Mouse (Mus musculus) CH12.LX (cell line): ENCODE measurements around the gene Ffar2.

Source experiments
- CHD1 ChIP-seq: IDR thresholded peaks from 2 replicates; pipeline ENCODE4 v1.6.1; 2012; ENCODE audit warnings: low read depth, low read length, improper control_type of control experiment, inconsistent platforms
- CTCF ChIP-seq, 2 experiments: IDR thresholded peaks in 1 of 2; conservative IDR thresholded peaks in 1 of 2; 2 replicates each; pipeline ENCODE4 v1.5.1; 2011 to 2012; ENCODE audit warnings: low read depth in 2 of 2, low read length in 2 of 2, improper control_type of control experiment in 1 of 2, inconsistent platforms in 1 of 2, mild to moderate bottlenecking in 1 of 2, moderate library complexity in 1 of 2
- EP300 ChIP-seq: IDR thresholded peaks from 2 replicates; pipeline ENCODE4 v1.6.1; 2011; ENCODE audit warnings: low read length, improper control_type of control experiment
- MAFK ChIP-seq: IDR thresholded peaks from 2 replicates; pipeline ENCODE4 v1.6.1; 2011; ENCODE audit warnings: low read length, improper control_type of control experiment; ENCODE audit not compliant: insufficient replicate concordance
- MAZ ChIP-seq: IDR thresholded peaks from 2 replicates; pipeline ENCODE4 v1.6.1; 2012; ENCODE audit warnings: low read depth, mild to moderate bottlenecking, inconsistent platforms, low read length, improper control_type of control experiment, moderate library complexity
- MEF2A ChIP-seq: IDR thresholded peaks from 2 replicates; pipeline ENCODE4 v1.6.1; 2014; ENCODE audit warnings: low read depth, mild to moderate bottlenecking, inconsistent platforms, low read length, improper control_type of control experiment, borderline replicate concordance
- MYC ChIP-seq: IDR thresholded peaks from 2 replicates; pipeline ENCODE4 v1.6.1; 2011; ENCODE audit warnings: low read depth, mild to moderate bottlenecking, improper control_type of control experiment, low read length
- POLR2A ChIP-seq: IDR thresholded peaks from 2 replicates; pipeline ENCODE4 v1.6.1; 2011; ENCODE audit warnings: low read depth, mild to moderate bottlenecking, improper control_type of control experiment, low read length
- USF1 ChIP-seq: IDR thresholded peaks from 2 replicates; pipeline ENCODE4 v1.6.1; 2014; ENCODE audit warnings: low read depth, mild to moderate bottlenecking, inconsistent platforms, low read length, improper control_type of control experiment
- ZC3H11A ChIP-seq: IDR thresholded peaks from 2 replicates; pipeline ENCODE4 v1.6.1; 2012; ENCODE audit warnings: low read depth, mild to moderate bottlenecking, inconsistent platforms, low read length, improper control_type of control experiment

DNA sequence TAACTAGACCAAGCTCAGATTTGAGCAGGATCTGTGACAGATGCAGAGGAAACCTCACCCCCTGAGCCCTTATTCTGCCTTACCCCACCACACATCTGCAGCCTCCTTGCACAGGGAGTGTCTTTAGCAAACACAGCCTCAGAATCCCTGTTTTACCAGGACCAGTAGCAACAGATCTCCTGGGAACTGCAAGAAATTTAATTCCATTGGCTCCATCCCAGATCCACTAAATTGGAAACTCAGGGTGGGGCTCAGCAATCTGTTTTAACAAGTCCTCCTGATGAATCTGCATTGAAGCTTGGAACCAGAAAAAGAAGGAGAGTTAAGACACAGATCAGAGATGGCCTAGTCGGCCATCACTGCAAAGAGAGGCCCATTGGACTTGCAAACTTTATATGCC, 26.8 kb downstream of the Ffar2 start:
- TF ChIP-seq POLR2A (no peak), CTCF (conservative IDR thresholded peaks at IDR 0.05 in 1 of 2, IDR thresholded peaks at IDR 0.05 in 1 of 2; ENCODE audit: low read depth in 2 of 2, low read length in 2 of 2) (no peak), MYC (no peak), CHD1 (no peak), ZC3H11A (no peak), MEF2A (no peak), USF1 (no peak), MAFK (no peak), MAZ (no peak), EP300 (no peak)
